Mouse (Mus musculus) embryonic facial prominence, embryonic 15.5 days (tissue): Measurements from ENCODE around the gene Csrp1. TPM values are rescaled to one million over a fixed set of nuclear protein-coding genes. Genes with fewer than 3 reads are reported as not detected.

Source experiments
- ATAC-seq: fragments of 200-750 bp; cut with Nextera tagmentation; 2 replicates; pipeline ENCODE4 v1.8.0; 2017; ENCODE audit warnings: low read depth, moderate TSS enrichment; ENCODE audit not compliant: insufficient number of reproducible peaks, low FRiP score, low TSS enrichment
- H3K27ac ChIP-seq: fragments of 300-500 bp; sonication (generic); replicated peaks from 2 replicates; pipeline ENCODE4 v1.5.1; 2015; ENCODE audit warnings: mild to moderate bottlenecking, inconsistent platforms
- H3K27me3 ChIP-seq: fragments of 300-500 bp; sonication (generic); 2 replicates; pipeline ENCODE4 v1.6.1; 2015; ENCODE audit warnings: inconsistent platforms
- H3K36me3 ChIP-seq: fragments of 300-500 bp; sonication (generic); 2 replicates; pipeline ENCODE4 v1.6.1; 2015; ENCODE audit warnings: mild to moderate bottlenecking, inconsistent platforms
- H3K4me1 ChIP-seq: fragments of 300-500 bp; sonication (generic); 2 replicates; pipeline ENCODE4 v1.6.1; 2015; ENCODE audit warnings: inconsistent platforms
- H3K4me2 ChIP-seq: fragments of 300-500 bp; sonication (generic); replicated peaks from 2 replicates; pipeline ENCODE4 v1.6.1; 2015; ENCODE audit warnings: mild to moderate bottlenecking, inconsistent platforms
- H3K4me3 ChIP-seq: fragments of 300-500 bp; sonication (generic); replicated peaks from 2 replicates; pipeline ENCODE4 v1.5.1; 2015; ENCODE audit warnings: mild to moderate bottlenecking, inconsistent platforms
- H3K9ac ChIP-seq: fragments of 300-500 bp; sonication (generic); 2 replicates; pipeline ENCODE4 v1.6.1; 2015; ENCODE audit warnings: inconsistent platforms
- H3K9me3 ChIP-seq: fragments of 300-500 bp; sonication (generic); replicated peaks from 2 replicates; pipeline ENCODE4 v1.6.1; 2016; ENCODE audit warnings: inconsistent platforms
- WGBS: fragments of 180-500 bp; shearing (Covaris S2); methylation state at CpG from one replicate; pipeline ENCODE4 v1.1.7; 2015; 5-methylcytosine and 5-hydroxymethylcytosine counted together
- polyA plus RNA-seq: library from polyadenylated mRNA; unstranded; fragments of >200 nt; fragmentation: Nextera tagmentation; extraction: Ambion mirVana; gene quantifications from 2 replicates; pipeline ENCODE4 v1.2.1, GENCODE M21; 2015

Gene Csrp1
- polyA plus RNA-seq, 1 experiment from 2014 or later: 118 TPM

- Histone ChIP-seq H3K36me3 (no peaks in the 10 kb centered on the region), H3K4me1 (peaks cover 46% of the 10 kb centered on the region), H3K4me2 (no peak overlapping the region), H3K4me3 (no peak overlapping the region), H3K9me3 (no peaks in the 10 kb centered on the region), H3K27me3 (no peaks in the 10 kb centered on the region), H3K9ac (no peak overlapping the region), H3K27ac (no peak overlapping the region)
- no peak for ATAC-seq
Observed at GRCm38 (mm10) chr1:135776596-135776995, 56.7 kb downstream of the Csrp1 start.

GRCm38 (mm10) chr1:135777046-135777445, 57.2 kb downstream of the Csrp1 start:
- Histone ChIP-seq H3K4me1 (peaks cover 42% of the 10 kb centered on the region), H3K9me3 (no peaks in the 10 kb centered on the region), H3K4me2 (no peak overlapping the region), H3K4me3 (no peak overlapping the region), H3K27me3 (no peaks in the 10 kb centered on the region), H3K9ac (no peak overlapping the region), H3K36me3 (no peaks in the 10 kb centered on the region), H3K27ac (no peak overlapping the region)
- ATAC-seq: no peak
- 100% methylated on average over 1 of the region's 1 CpGs for WGBS

- Histone ChIP-seq H3K27ac (peak within 1 kb of the TSS; percentile 73), H3K4me2 (peak within 1 kb of the TSS; percentile 25), H3K27me3 (no peaks in the 10 kb centered on the region), H3K9me3 (no peaks in the 10 kb centered on the region), H3K4me1 (peaks cover 38% of the 10 kb centered on the region), H3K4me3 (no peak within 1 kb of the TSS; the same call in 1 of the 2 replicates), H3K36me3 (no peaks in the 10 kb centered on the region), H3K9ac (no peak within 1 kb of the TSS)
- 10% methylated on average over 22 of the region's 22 CpGs for WGBS
- ATAC-seq: peak; percentile 78
Observed at GRCm38 (mm10) chr1:135778780-135779535, 59.1 kb downstream of the Csrp1 start, which contains the start of gene Tnni1. Gene Tnni1, plus strand, starts transcription at chr1:135779434.

GRCm38 (mm10) chr1:135780649-135781048, 60.8 kb downstream of the Csrp1 start:
- no peak overlapping the region for H3K9ac ChIP-seq
- no peaks in the 10 kb centered on the region for H3K9me3 ChIP-seq
- no peak overlapping the region for H3K4me3 ChIP-seq
- H3K36me3 ChIP-seq: no peaks in the 10 kb centered on the region
- peaks cover 38% of the 10 kb centered on the region for H3K4me1 ChIP-seq
- no peak overlapping the region for H3K4me2 ChIP-seq
- ATAC-seq: no peak
- 42% methylated on average over 4 of the region's 4 CpGs for WGBS
- H3K27ac ChIP-seq: no peak overlapping the region
- H3K27me3 ChIP-seq: no peaks in the 10 kb centered on the region

GRCm38 (mm10) chr1:135781220-135781619, 61.4 kb downstream of the Csrp1 start:
- Histone ChIP-seq H3K4me1 (peaks cover 37% of the 10 kb centered on the region), H3K27ac (no peak overlapping the region), H3K9ac (no peak overlapping the region), H3K4me3 (no peak overlapping the region), H3K36me3 (no peaks in the 10 kb centered on the region), H3K4me2 (no peak overlapping the region), H3K9me3 (no peaks in the 10 kb centered on the region), H3K27me3 (no peaks in the 10 kb centered on the region)
- ATAC-seq: no peak
- WGBS: 7% methylated on average over 13 of the region's 13 CpGs

GRCm38 (mm10) chr1:135782816-135783215, 63.0 kb downstream of the Csrp1 start:
- Histone ChIP-seq H3K4me3 (no peak overlapping the region), H3K4me2 (no peak overlapping the region), H3K9me3 (no peaks in the 10 kb centered on the region), H3K9ac (no peak overlapping the region), H3K4me1 (peaks cover 34% of the 10 kb centered on the region), H3K27me3 (no peaks in the 10 kb centered on the region), H3K27ac (no peak overlapping the region), H3K36me3 (no peaks in the 10 kb centered on the region)
- ATAC-seq: no peak
- 55% methylated on average over 10 of the region's 10 CpGs for WGBS

GRCm38 (mm10) chr1:135787799-135788198, 67.9 kb downstream of the Csrp1 start:
- Histone ChIP-seq H3K4me2 (no peak overlapping the region), H3K36me3 (no peaks in the 10 kb centered on the region), H3K9me3 (no peaks in the 10 kb centered on the region), H3K4me3 (no peak overlapping the region), H3K4me1 (peaks cover 7% of the 10 kb centered on the region; the same call in 1 of the 2 replicates), H3K27ac (no peak overlapping the region), H3K9ac (no peak overlapping the region), H3K27me3 (no peaks in the 10 kb centered on the region)
- 45% methylated on average over 3 of the region's 3 CpGs for WGBS
- ATAC-seq: no peak

GRCm38 (mm10) chr1:135788708-135789107, 68.8 kb downstream of the Csrp1 start:
- H3K27me3 ChIP-seq: no peaks in the 10 kb centered on the region
- no peak overlapping the region for H3K27ac ChIP-seq
- H3K4me2 ChIP-seq: no peak overlapping the region
- H3K9me3 ChIP-seq: no peaks in the 10 kb centered on the region
- H3K36me3 ChIP-seq: no peaks in the 10 kb centered on the region
- WGBS: 35% methylated on average over 10 of the region's 10 CpGs
- H3K4me1 ChIP-seq: peaks cover 14% of the 10 kb centered on the region
- H3K4me3 ChIP-seq: no peak overlapping the region
- ATAC-seq: no peak
- no peak overlapping the region for H3K9ac ChIP-seq

- H3K4me1 ChIP-seq: peaks cover 24% of the 10 kb centered on the region
- no peak for ATAC-seq
- 14% methylated on average over 5 of the region's 5 CpGs for WGBS
- no peaks in the 10 kb centered on the region for H3K36me3 ChIP-seq
- H3K4me3 ChIP-seq: no peak overlapping the region
- H3K9ac ChIP-seq: no peak overlapping the region
- no peak overlapping the region for H3K27ac ChIP-seq
- no peaks in the 10 kb centered on the region for H3K27me3 ChIP-seq
- no peaks in the 10 kb centered on the region for H3K9me3 ChIP-seq
- no peak overlapping the region for H3K4me2 ChIP-seq
Observed at GRCm38 (mm10) chr1:135789815-135790214, 70.0 kb downstream of the Csrp1 start.

- Histone ChIP-seq H3K36me3 (no peaks in the 10 kb centered on the region), H3K27me3 (no peaks in the 10 kb centered on the region), H3K9me3 (no peaks in the 10 kb centered on the region), H3K27ac (peak overlapping the region; percentile 85), H3K4me1 (peaks cover 26% of the 10 kb centered on the region), H3K4me3 (no peak overlapping the region), H3K9ac (no peak overlapping the region), H3K4me2 (no peak overlapping the region)
- ATAC-seq: no peak
- WGBS: 52% methylated on average over 13 of the region's 13 CpGs
Observed at GRCm38 (mm10) chr1:135792143-135792939, 72.5 kb downstream of the Csrp1 start.

GRCm38 (mm10) chr1:135793370-135794215, 73.7 kb downstream of the Csrp1 start:
- H3K36me3 ChIP-seq: no peaks in the 10 kb centered on the region
- ATAC-seq: peak; percentile 5; the same call in 1 of the 2 replicates
- H3K4me3 ChIP-seq: peak overlapping the region; percentile 22
- H3K9ac ChIP-seq: peak overlapping the region; percentile 1; the same call in 1 of the 2 replicates
- H3K4me1 ChIP-seq: peaks cover 26% of the 10 kb centered on the region
- no peaks in the 10 kb centered on the region for H3K27me3 ChIP-seq
- H3K9me3 ChIP-seq: no peaks in the 10 kb centered on the region
- peak overlapping the region; percentile 85 for H3K27ac ChIP-seq
- 12% methylated on average over 27 of the region's 27 CpGs for WGBS
- peak overlapping the region; percentile 48 for H3K4me2 ChIP-seq
